12 mouse cellular contexts compared by ENCODE assay signal in genomic region chr9:13468778-13469177, GRCm38 (mm10). TPM values are rescaled to one million over a fixed set of nuclear protein-coding genes. Genes with fewer than 3 reads are reported as not detected.
A peak's percentile ranks its signal among the peaks of the same experiment; 100 is the strongest.
DNase-seq lines count a peak whose midpoint lies in the region; ATAC-seq and TF ChIP-seq lines count a peak whose summit lies in the region.
"Had no signal": no experiment of that assay in that cellular context is flagged by ENCODE, and none has a peak within 500 bp of the region (broad histone marks: within the 10 kb centered on the region; RNA-seq: fewer than 3 reads in every experiment).

No protein-coding gene starts in this region.

- TF ChIP-seq POLR2A in kidney, adult 2 months (IDR thresholded peaks at IDR 0.05; ENCODE audit: low read depth, low read length), result no peak

- no peak overlapping the region for H3K27ac ChIP-seq in kidney, adult 2 months (ENCODE audit: insufficient read depth, low read depth, low read length)
- 0 out of 2 replicates have a peak overlapping the region, but pooled peaks have one; percentile 37 for H3K27ac ChIP-seq in embryonic facial prominence, embryonic 10.5 days (replicated peaks)
- H3K27ac ChIP-seq in midbrain, embryonic 16.5 days (ENCODE audit: low read length), result no peak overlapping the region

- no peaks in the 10 kb centered on the region for H3K36me3 ChIP-seq in kidney, adult 2 months (ENCODE audit: control insufficient read depth, insufficient read depth, low read length)
- no peaks in the 10 kb centered on the region for H3K36me3 ChIP-seq in embryonic facial prominence, embryonic 10.5 days (replicated peaks)
- H3K36me3 ChIP-seq in midbrain, embryonic 16.5 days (ENCODE audit: control insufficient read depth, insufficient read depth, low read length), result no peaks in the 10 kb centered on the region
- H3K36me3 ChIP-seq: hindbrain, embryonic 15.5 days had no signal

- 59% methylated on average over 6 of the region's 6 CpGs for WGBS in kidney, adult 2 months
- 80% methylated on average over 6 of the region's 6 CpGs for WGBS in embryonic facial prominence, embryonic 10.5 days
- 77% methylated on average over 6 of the region's 6 CpGs for whole genome bisulfite sequencing in midbrain, embryonic 16.5 days

- no peak overlapping the region for H3K9ac ChIP-seq in midbrain, embryonic 16.5 days (ENCODE audit: low read depth, low read length)
- H3K9ac ChIP-seq: hindbrain, embryonic 15.5 days had no signal

- 0 out of 2 replicates have a peak, but pooled peaks have one; percentile 1 for TF ChIP-seq CTCF in kidney, adult 2 months (conservative IDR thresholded peaks at IDR 0.05; ENCODE audit: insufficient read depth, insufficient read length, low read depth, low read length)

- no peak for DNase-seq in kidney, adult 2 months
- DNase-seq in kidney, adult 8-10 months, result no peak
- peak; percentile 49 to 53 for DNase-seq in B cell, adult 2 months
- no peak for DNase-seq in embryonic facial prominence, embryonic 10.5 days (ENCODE audit: low spot score)
- peak; percentile 11 to 32 for DNase-seq in natural killer cell, adult 2 months (ENCODE audit: low spot score in 2 of 2)
- DNase-seq in urinary bladder, postnatal 4 days (ENCODE audit: low spot score in 2 of 2), result no peak
- DNase-seq in embryo, embryonic 9.5 days (ENCODE audit: extremely low spot score), result no peak
- DNase-seq: adrenal gland, postnatal 10 days; cerebellum, adult 9-11 months had no signal

- no peak overlapping the region for H3K4me3 ChIP-seq in kidney, adult 2 months (ENCODE audit: insufficient read depth, low read depth, low read length)
- H3K4me3 ChIP-seq in embryonic facial prominence, embryonic 10.5 days, result no peak overlapping the region
- H3K4me3 ChIP-seq in midbrain, embryonic 16.5 days (ENCODE audit: low read depth, low read length), result no peak overlapping the region
- H3K4me3 ChIP-seq: hindbrain, embryonic 15.5 days had no signal

- H3K4me1 ChIP-seq in kidney, adult 2 months (ENCODE audit: control insufficient read depth, insufficient read depth, low read length), result peaks cover 11% of the 10 kb centered on the region; the same call in 1 of the 2 replicates
- peaks cover 36% of the 10 kb centered on the region for H3K4me1 ChIP-seq in embryonic facial prominence, embryonic 10.5 days
- peaks cover 2% of the 10 kb centered on the region; the same call in 1 of the 2 replicates for H3K4me1 ChIP-seq in midbrain, embryonic 16.5 days (ENCODE audit: control insufficient read depth, insufficient read depth, low read length)

- no peak for ATAC-seq in midbrain, embryonic 16.5 days

- H3K9me3 ChIP-seq in embryonic facial prominence, embryonic 10.5 days, result no peaks in the 10 kb centered on the region
- no peaks in the 10 kb centered on the region for H3K9me3 ChIP-seq in midbrain, embryonic 16.5 days (replicated peaks; ENCODE audit: control insufficient read depth, low read length, poor library complexity, severe bottlenecking)
- H3K9me3 ChIP-seq: hindbrain, embryonic 15.5 days had no signal

- no peaks in the 10 kb centered on the region for H3K27me3 ChIP-seq in kidney, adult 2 months (replicated peaks; ENCODE audit: control insufficient read depth, insufficient read depth, low read length)
- H3K27me3 ChIP-seq in embryonic facial prominence, embryonic 10.5 days (replicated peaks; ENCODE audit: low read depth, poor library complexity, severe bottlenecking), result no peaks in the 10 kb centered on the region
- no peaks in the 10 kb centered on the region for H3K27me3 ChIP-seq in midbrain, embryonic 16.5 days (ENCODE audit: control insufficient read depth, insufficient read depth, low read depth, low read length)
- H3K27me3 ChIP-seq: hindbrain, embryonic 15.5 days had no signal

- no peak overlapping the region for H3K4me2 ChIP-seq in midbrain, embryonic 16.5 days (ENCODE audit: low read length)
- H3K4me2 ChIP-seq: hindbrain, embryonic 15.5 days had no signal

RNA-seq across cellular contexts. Expression of gene Gm17571, which starts 22.2 kb away (rescaled TPM):
- not detected in 2 replicates for polyA plus RNA-seq in kidney, adult 2 months (2012; rRNA removed)
- polyA plus RNA-seq in embryonic facial prominence, embryonic 10.5 days (2016; fragmentation: Nextera tagmentation; extraction: Ambion mirVana), result not detected in 2 replicates
- polyA plus RNA-seq in midbrain, embryonic 16.5 days (2015; fragmentation: Nextera tagmentation; extraction: Ambion mirVana), result not detected in 2 replicates
- polyA plus RNA-seq: hindbrain, embryonic 15.5 days; limb, embryonic 11.5 days had no signal

Comparison
In these comparisons a context has a peak if more than half of its experiments do, and no peak if none do; other contexts are left out.
1. DNase-seq: peak in B cell, adult 2 months (2 of 2) and natural killer cell, adult 2 months (2 of 2); none in kidney, adult 2 months (single experiment), kidney, adult 8-10 months (0 of 2), embryonic facial prominence, embryonic 10.5 days (single experiment), urinary bladder, postnatal 4 days (0 of 2) and embryo, embryonic 9.5 days (single experiment).